Mouse (Mus musculus) brain, embryonic 14.5 days (tissue): ENCODE results near the gene Dmrta2.

ENCODE experiments used
- CTCF ChIP-seq: fragments of 200-500 bp; IDR thresholded peaks from 2 replicates; pipeline ENCODE4 v1.5.1; 2012; ENCODE audit warnings: inconsistent platforms, mild to moderate bottlenecking, moderate library complexity, borderline replicate concordance; ENCODE audit not compliant: insufficient read depth, insufficient read length; ENCODE audit errors: extremely low read depth
- POLR2A ChIP-seq: fragments of 200-500 bp; IDR thresholded peaks from 2 replicates; pipeline ENCODE4 v1.6.1; 2012; ENCODE audit warnings: mild to moderate bottlenecking, inconsistent platforms, borderline replicate concordance; ENCODE audit not compliant: poor library complexity, insufficient read depth, insufficient read length, severe bottlenecking; ENCODE audit errors: extremely low read depth

DNA sequence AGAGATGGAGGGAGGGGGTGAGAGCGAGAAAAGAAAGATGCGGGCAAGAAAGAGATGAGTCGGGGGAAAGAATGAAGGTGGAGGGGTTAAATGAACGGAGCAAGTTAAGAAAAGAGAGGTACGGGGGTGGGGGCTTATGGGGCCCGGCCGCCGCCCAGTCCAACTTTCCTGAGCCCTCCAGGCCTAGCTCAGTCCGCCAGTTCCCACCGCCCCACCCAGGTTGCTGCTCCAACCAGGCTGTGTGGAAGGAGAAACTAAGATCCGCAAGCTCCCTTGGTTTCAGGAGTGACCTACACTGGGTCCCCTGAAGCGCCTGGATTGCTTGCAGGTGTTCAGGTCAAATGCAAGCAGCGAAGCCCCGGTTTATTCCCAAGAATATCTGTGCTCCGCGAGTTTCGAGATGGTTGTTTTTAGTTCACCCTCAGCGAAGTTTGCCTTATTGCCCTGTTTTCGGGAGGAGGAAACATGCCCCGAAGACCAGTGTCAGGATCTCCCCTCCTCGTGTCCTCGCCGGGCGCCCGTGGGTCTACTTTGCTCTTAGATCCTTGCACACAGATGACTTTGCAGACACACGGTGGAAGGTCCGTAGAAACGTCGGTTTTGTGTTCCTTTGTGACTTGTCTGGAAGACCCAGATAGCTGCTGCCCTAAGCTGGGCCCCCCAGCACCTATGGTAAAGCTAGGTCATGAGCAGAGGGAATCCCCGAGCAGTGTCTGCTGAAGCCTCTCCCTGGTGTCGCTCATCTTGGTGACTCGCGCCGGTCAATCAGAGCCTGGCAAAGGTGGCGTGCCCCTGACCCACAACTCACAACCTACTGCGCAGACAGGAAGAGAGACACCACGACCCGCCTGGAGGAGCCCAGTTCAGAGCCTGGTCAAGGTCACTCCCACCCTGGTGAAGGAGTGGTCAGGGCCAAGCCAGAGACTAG is 6.9 kb downstream of the Dmrta2 start:
- TF ChIP-seq POLR2A, result no peak
- TF ChIP-seq CTCF, result no peak
